Mouse (Mus musculus): ENCODE measurements at regions not wholly inside any gene's neighbourhood (a gene's known extent, or its start where the extent isn't known, plus 50 kb on each side); places are given as distances from the start of the nearest gene placed in this dataset.

DNA sequence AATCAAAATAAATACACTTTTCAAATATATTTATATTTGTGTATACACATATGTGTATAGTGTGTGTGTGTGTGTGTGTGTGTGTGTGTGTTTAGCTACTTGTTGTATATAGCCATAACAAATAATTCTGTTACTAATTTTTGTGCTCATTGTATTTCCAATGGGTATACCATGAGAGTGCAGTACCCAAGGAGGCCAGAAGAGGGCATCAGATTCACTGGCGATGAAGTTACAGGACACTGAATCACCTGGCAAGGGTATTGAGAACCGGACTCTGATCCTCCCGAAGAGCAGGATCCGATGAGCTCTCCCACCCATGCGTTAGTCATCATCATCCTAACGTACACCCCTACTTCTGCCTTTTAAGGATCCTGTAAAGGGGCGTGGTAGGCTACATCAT, 249.3 kb upstream of the Rpl38 start:
- DNase-seq = no peak

DNA sequence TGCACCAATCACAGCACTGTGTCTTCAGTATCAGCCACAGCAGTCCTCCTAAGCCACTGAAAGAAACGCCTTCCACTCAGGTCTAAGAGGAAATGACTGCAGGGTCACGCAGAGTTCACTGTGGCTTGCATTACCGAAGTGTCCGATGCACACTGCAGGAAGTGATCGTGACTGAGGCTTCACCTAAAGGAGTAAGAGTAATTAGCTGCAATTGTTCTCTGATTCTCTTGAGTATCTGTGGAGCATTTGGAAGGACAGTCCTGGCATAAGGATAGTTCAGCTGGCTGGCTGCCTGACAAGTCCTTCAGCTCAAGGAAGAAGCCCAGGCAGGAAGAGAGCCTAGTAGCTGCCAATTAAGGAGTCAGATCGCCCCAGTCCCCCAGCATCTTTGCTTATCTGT, 252.2 kb upstream of the Rpl38 start:
- DNase-seq = no peak

DNA sequence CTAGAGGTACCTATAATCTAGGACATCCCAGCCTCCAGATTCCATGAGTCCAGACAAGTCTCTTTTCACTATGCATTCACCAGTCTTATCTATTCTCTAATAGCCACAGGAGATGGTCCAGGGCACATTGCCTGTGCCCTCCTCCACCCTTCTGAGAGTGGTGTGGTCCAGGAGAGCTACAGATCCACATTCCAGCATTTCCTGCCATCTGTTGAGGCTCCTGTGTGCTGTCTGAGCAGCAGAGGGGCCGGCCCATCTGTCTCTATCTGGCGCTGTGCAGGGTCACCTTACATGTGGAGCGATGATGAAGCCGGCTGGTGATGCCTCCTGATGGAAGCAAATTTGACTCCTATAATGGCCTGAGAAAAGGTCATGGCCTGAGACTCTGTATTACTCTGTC, 263.9 kb upstream of the Rpl38 start:
- DNase-seq = peak; percentile 69

DNA sequence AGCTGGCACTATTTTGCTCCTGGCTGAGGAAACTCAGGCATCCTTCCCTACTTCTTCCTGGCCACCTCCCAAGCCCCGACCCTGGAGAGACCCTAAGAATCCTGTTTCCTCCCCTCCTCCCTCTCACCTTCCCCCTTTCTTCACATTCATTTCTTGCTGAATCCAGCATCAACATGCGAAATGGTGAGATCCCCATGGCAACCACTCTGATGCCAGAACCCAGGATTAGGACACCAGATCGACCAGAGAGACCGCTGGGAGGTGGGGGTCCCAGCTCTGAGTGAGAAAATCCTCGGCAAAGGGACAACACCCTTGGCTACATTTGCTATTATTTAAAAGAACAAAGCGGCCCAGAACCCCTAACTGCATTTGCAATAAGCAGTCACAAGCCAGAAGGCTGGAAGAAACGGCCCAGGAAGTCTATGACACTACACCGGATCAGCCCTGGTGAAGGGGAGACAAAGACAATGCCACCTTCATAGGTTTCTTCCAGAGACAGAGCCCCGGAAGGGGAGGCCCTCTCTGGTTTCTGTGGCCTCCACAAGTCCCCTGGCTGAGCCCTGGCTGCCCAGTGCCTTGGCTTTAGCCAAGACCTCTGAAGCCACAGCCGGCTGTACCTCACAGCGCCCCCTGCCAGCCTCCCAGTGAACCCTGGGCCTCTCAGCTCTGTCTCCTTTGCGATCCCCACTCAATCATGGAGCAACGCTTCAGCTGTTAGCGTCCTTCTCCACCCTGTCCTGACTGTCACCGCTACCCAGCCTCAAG, 265.6 kb upstream of the Rpl38 start:
- no peak for DNase-seq

DNA sequence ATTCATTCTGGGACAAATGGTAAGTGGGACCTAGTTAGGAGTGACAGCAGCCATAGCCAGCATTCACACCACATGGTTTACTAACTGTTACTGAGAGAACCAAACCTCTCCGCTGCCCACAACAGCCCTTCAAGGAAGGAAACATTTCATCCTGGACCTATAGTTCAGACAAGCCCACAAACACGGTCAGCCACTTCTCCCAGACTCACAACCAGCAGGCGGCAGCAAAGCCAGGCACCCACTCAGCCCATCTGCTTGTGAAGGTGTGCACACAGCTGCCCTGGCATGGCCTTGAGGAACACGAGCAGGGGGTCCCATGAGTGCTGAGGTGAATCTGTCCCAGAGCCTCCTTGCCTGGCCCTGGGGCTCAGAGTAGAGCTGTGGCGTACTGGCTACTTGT, 267.6 kb upstream of the Rpl38 start:
- no peak for DNase-seq

DNA sequence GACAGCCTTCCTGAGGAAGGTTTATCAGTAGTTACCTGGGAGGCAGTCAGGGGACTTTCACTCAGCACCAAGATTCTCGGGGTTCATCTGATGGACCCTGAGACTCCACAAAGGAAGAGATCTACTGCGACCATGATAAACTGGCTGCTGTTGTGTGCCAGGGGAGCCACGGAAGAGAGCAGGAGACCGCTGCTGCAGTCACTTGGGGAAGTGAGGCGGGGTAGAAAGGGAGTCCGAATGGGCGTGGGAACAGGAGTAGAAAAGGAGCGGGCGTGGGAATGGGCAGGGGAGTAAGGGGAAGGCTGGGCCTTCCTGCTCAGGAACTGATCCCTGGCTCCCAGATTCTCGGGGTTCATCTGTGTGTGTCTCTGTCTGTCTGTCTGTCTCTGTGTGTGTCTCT, 276.2 kb upstream of the Rpl38 start:
- DNase-seq = no peak

DNA sequence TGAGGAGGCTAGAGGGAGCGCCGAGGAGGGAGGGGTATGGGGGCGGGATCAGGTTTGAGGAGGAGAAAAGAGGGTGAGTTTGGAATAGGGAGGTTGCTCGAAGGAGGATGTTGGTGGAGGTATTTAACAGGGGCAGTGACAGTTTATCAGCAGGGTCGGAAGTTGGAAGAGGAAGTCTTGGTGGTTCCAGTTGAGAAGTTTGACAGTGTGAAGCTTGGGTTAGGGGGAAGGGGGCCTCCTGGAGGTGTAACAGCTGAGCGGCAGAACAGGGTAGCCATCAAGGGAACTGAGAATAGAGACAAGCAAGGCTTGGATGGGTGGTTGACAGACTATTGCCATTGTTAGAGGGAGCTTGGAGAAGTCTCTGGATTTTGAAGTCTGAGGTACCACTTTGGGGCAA, 276.8 kb upstream of the Rpl38 start:
- DNase-seq = no peak

DNA sequence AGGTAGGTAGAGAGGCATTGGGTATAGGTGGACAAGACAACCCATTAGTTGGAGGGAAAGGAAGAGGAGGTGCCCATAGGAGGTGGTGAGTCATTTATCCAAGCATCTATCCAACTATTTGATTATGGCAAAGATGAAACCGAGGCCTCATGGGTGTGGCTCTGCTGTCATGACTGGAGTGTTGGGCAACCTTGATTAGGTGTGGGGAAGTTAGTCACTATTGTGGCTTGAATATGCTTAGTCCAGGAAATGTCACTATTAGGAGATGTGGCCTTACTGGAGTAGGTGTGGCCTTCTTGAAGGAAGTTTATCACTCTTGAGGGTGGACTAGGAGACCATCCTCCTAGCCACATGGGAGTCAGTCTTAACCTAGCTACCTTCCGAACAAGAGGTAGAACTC, 281.2 kb upstream of the Rpl38 start:
- no peak for DNase-seq

DNA sequence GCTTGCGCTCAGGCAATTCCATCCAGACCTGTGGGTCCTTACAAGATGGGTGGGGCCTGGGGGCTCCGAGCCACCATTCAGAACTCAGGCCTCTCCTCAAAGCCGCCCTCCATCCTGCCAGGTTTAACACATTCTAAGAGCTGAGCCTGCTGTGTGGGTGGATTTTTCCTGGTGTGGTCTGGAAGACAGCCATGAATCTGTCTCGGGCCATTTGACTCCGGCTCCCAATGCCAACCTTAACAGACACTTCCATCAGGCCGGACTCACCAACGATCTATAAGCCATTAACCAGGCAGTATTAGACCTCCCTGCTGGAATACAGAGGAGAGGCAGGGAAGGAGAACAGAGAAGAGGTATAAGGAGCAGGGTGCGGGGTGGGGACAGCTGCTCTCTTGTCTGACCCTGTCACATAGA, 288.9 kb upstream of the Rpl38 start:
- no peak for DNase-seq

DNA sequence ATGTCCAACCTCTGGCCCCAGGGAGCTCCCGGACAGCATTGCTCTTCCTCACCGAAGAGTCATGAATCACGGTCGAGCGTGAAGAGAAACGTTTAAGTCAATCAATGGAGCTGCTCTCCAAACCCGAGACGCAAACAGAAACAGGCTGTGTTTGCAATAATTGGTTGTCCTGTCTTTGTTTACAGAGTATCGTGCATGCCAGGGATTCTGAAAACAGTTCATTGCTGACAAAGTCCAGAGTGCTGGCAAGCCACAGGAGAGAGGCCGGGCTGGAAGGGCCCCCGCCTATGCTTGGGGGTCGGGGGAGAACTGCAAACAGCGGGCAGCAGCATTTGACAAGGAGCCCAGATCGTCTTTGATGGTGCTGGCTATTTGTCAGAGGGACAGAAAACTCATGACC, 292.4 kb upstream of the Rpl38 start:
- DNase-seq = no peak

DNA sequence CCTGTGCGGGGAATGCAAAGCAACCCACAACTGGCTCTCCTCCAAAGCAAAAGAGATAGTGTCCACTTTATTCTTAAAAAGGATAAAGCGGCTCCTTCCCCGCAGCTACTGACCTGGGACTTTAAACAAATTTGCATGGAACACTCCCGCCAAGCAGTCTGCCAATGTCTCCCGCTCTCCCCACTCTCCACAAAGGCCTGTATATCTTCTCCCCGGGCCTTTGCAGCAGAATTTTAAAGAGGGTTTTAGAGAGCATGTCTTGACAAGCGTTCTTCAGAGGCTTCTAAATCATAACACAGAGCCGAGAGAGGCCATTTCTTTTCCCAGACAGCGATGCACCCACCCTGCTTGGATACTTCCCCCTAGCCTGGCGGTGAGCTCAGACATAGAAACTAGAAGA, 297.6 kb upstream of the Rpl38 start:
- DNase-seq = no peak

DNA sequence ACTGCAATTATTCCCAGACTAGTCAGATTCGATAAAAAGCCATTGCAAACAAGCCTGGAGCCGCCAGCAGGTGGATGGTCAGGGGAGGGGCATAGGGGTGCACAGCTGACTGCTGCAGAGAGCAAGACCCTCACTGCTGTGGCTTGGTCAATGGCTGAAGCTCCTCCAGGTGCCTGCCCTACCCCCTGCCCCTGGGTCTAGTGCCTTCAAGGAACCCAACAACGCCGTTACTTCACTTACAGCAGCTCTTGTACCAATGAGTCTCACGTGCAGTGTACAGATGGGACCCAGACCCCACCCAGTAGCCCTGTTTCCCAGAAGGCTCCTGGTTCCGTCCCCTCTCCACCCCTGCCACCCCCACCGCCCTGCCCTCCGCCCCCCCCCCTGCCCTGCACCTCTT, 300.5 kb upstream of the Rpl38 start:
- no peak for DNase-seq

DNA sequence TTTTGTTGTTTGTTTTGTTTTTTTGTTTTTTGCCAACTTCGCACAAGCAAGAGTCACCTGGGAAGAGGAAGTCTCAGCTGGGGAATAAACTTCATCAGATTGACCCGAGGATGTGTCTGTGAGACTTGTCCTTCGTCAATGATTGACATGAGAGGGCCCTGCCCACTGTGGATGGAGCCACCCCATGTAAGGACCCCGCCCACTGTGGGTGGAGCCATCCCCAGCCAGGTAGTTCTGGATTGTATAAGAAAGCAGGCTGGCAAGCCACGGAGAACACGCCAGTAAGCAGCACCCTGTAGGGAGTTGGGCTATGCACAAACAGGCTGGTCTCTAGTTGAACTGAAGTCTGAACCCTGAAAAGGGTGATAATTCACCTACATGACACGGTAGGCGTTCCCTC, 294.1 kb upstream of the Sdk2 start:
- DNase-seq = no peak

DNA sequence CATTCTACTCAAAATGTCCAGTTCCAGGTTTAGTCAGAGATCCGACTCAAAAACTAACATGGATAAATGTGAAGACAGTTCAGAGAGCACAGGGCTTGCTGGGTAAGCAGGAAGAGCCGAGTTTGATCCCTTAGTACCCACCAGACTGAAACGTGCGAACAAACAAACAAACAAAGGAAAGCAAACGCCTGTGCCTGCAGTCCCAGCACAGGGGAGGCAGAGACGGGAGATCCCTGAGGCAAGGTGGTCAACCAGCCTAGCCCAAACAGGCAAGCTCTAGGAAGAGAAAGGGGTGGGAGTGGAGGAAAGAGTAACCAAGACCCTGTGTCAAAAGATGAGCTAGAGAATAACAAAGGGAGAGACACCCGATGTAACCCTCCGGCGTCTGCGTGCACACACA, 293.5 kb upstream of the Sdk2 start:
- no peak for DNase-seq

DNA sequence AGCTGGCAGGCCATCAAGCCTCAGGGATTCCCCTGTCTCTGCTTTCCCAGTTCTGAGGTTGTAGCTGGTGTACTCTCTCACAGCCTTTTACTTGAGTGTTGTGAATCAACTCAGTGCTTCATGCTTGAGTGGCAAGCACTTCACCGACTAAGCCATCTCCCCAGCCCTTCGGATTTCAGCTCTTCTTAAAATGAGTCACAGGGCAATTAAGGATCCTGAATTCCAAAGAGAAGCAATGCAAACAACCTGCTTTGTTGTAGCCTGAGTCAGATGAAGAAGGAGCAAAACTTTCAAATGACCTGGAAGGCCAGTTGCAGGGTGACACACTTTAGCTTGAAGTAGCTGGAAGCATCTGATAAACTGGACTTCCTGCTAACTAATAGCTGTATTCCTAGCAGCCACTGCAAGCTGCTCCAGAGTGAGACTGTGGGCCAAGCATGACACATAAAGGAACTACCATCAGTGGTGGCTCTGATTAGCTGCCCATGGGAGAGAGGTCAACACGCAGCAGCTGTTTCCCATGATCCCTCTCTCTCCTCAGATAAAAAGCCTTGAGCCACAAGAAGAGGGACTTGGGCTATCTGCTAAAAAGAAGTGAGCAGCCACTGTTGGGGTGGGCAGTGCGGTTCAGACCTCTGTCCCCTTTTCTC, 285.4 kb upstream of the Sdk2 start:
- no peak for DNase-seq

DNA sequence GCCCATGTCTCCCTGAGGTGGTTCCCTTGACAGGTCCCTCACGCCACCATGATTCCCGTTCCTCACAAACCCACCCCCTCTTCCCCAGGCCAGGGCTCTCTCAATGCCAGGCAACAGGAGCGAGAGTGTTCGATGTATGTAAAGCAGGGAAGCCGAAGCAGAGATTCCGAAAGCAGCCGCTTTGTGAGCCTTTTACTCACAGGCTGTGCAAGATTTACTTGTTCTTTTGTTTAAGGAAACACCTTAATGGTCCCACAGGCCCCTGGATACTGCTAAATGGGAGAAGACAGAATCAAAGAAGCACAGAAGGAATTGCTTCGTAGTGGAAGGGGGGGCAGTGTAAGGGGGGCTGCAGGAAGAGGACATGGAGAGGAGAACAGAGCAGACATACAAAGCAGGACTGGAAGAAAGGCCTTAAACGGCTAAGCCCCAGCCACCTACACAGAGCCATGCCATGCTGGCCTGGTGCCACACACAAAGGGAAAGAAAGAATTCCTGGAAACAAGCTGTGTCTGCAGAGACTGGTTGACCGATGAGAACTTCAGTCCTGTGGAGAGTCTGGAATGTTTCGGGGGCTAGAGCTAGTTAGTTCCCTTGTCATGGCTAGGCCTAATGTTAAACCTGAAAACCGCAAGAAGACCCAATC, 270.1 kb upstream of the Sdk2 start:
- peak; percentile 9 for DNase-seq

DNA sequence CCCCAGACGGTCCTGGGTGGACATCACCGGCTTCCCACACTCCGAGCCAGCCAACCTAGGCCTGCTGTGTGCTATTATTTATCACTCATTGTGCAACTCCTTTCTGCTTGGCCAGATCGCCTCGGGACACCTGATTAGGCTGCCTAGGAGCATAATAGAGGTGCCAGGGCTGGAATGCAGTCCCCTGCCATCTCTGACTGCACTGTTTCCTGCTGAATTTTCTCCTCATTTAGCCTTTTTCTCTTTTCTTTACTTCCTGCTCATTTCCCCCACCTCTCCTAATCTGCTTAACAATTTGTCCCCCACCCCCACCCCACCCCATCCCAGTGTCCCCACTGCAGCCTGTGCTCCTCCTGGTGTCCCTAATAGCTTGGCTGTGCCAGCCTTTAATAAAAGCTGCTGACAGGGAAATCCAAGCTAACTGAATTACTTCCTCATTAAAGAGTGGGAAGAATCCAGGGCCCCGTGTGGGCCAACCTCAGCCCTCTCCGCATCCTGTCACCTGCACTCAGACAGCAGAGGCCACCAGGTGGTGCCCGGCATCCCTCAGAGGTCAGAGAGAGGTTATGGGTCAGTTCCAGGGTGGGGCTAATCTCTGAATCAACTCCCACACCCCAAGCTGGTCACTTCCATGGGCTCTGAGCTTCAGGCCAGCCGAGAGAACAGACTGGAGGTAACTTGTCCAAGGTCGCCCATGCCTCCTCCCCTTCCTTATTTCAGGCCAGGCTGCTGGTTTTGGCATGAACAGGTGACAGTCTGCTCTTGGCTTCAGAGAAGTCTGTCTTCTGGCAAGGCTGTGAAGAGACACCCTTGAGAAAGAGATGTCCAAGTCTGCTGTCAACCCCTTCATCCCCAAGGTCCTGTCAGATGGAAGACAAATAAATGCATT, 269.3 kb upstream of the Sdk2 start:
- peak; percentile 31 for DNase-seq

DNA sequence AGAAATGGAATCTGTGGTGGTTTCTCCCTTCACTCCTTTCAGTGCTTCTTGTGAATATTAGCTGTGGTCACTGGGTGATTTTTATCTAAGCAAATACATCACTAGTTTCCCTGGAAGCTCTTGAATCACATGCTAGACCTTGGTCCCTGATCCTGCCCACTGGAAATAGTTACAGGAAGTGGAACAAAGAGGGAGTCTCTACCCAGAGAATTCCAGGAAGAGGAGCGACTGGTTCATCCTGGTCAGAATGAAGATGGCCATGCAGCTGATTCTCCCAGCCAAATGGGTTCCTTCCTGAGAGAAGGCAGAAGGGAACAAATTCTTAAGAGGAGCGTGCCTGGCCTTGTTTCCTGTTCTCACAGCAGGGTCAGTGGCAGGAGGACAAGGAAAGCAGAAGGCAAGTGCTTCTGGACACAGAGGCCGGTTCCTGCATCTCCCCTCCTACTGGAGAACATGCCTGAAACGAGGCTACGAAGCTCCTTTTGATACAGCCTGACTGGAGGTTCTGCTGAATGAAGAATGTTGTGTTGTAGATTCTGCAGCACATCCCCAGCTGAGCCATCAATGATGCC, 264.8 kb upstream of the Sdk2 start:
- DNase-seq = no peak

DNA sequence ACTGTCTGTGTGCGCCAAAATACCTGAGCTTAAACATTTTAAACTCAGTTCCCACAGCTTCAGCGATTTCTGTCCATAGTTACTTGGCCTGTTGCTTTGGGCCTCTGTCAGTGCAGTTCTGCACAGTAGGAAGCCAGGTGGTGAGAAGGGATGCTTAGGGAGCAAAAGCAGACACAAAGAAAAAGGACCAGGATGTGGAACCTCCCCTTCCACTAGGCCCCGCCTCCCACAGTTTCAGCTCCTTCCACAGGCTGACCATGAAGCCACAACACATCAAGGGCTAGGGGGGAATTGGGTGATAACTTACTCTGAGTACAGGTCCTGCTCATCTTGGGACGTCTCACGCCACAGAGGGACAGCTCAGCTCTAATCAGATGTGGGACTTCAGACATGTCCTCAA, 263.5 kb upstream of the Sdk2 start:
- no peak for DNase-seq

DNA sequence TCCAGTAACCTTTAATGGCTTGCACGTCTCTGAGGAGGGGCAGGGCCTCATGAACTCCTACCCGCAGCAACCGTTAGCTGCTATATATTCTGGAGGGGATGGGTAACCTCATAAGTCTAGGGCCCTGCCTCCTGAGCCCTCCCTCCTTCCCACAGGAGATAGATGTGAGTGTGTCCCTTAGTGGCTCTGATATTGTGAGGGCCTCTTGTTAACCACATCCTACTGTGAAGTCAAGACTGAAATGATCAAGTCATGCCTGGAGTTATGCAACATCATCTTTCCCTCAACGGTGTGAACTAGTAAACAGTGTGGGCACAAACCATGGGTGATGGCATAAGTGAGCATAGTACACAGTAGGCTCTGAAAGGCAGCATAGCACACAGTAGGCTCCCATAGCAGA, 255.8 kb upstream of the Sdk2 start:
- DNase-seq = no peak

DNA sequence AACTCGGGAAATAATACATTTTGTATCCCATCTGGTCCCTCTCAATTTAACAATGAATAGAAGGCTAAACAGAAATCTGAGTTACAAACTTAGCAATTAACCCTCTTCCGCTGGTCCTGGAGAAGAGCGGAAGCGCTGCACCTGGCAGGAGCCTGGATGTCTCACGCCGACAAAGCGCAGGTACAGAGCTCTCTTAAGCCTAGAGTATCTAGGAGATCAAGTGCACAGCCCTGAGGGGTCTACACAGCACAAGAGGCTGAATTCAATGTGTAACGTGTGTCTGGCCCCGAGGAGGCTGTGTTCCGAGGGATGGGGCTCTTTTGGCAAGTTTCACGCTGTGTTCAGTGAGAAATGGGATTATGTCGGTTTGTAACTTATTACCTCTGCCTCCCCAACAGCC, 255.1 kb upstream of the Sdk2 start:
- no peak for DNase-seq

DNA sequence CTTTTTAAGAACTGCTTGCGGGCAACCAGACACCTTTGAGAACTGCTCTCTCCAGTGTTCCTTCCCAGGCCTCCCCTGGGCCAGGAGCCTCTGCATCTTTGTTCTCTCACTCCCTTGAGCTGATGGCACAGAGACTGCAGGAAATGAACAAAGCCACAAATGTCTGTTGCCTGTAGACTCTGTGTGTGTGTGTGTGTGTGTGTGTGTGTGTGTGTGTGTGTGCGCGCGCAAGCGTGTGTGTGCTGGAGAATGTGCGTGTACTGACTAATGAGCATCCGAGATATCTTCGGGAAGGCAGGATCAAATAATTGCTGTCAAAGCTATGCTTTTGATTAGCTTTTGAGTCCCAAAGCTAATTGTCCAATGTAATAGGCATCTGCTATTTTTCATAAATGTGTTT, 254.7 kb upstream of the Sdk2 start:
- no peak for DNase-seq

DNA sequence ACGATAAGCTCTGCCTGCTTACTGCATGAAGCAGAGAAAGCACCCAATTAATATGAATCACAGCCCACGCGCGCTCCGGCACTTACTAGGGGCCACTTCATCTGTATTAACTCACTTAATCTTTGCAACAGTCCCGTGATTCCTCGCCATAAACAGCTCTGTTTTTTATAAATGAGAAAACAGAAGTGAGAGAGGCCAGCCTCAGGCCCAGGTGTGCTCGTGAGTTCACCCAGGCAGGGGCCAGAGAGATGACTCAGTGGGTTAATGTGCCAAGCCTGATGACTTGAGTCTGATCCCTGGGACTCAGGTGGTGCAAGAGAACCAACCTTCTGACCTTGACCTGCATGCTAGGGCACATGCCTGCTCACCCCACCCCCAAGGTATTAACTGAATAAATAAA, 248.4 kb upstream of the Sdk2 start:
- no peak for DNase-seq
